Mouse (Mus musculus): ENCODE measurements at regions not wholly inside any gene's neighbourhood (a gene's known extent, or its start where the extent isn't known, plus 50 kb on each side); places are given as distances from the start of the nearest gene placed in this dataset.

- DNase-seq: no peak
These were observed 244.0 kb upstream of the Gnaz start for GRCm38 (mm10) chr10:74722971-74723370.

- DNase-seq: no peak
These were observed 217.5 kb upstream of the Gnaz start for GRCm38 (mm10) chr10:74749446-74749845.

GRCm38 (mm10) chr10:74750879-74751278, 216.1 kb upstream of the Gnaz start:
- no peak for DNase-seq

GRCm38 (mm10) chr10:74760734-74761133, 206.2 kb upstream of the Gnaz start:
- no peak for DNase-seq

GRCm38 (mm10) chr10:74789245-74789644, 177.7 kb upstream of the Gnaz start:
- no peak for DNase-seq

GRCm38 (mm10) chr10:74789987-74790386, 177.0 kb upstream of the Gnaz start:
- no peak for DNase-seq

GRCm38 (mm10) chr10:74823395-74823794, 143.6 kb upstream of the Gnaz start:
- DNase-seq: no peak

- DNase-seq: no peak
These were observed 132.6 kb upstream of the Gnaz start for GRCm38 (mm10) chr10:74834359-74834758.

- DNase-seq: peak; percentile 90
These were observed 118.6 kb upstream of the Gnaz start for GRCm38 (mm10) chr10:74848372-74848771.

GRCm38 (mm10) chr10:74854991-74855664, 111.8 kb upstream of the Gnaz start:
- DNase-seq: no peak
